Mouse (Mus musculus): ENCODE measurements around the gene Gm4450. TPM values are rescaled to one million over a fixed set of nuclear protein-coding genes. Genes with fewer than 3 reads are reported as not detected.

Gm4450 gene
- polyA plus RNA-seq, 1 experiment, result not detected

- Histone ChIP-seq H3K27me3 (ENCODE audit: control insufficient read depth, insufficient read depth, low read length, poor library complexity, severe bottlenecking) (peaks cover 8% of the 10 kb centered on the region; the same call in 1 of the 2 replicates), H3K4me3 (ENCODE audit: low read depth, low read length) (peak overlapping the region; percentile 76), H3K9ac (ENCODE audit: low read depth, poor library complexity, severe bottlenecking) (peak overlapping the region; percentile 54), H3K27ac (ENCODE audit: insufficient read depth, low read length) (no peak overlapping the region), H3K36me3 (ENCODE audit: control insufficient read depth, insufficient read depth, low read length, poor library complexity, severe bottlenecking) (no peaks in the 10 kb centered on the region), H3K4me1 (ENCODE audit: control insufficient read depth, insufficient read depth, low read length) (no peaks in the 10 kb centered on the region), H3K9me3 (replicated peaks; ENCODE audit: control insufficient read depth, insufficient read depth, low read length, poor library complexity, severe bottlenecking) (no peaks in the 10 kb centered on the region)
- no peak for TF ChIP-seq EP300 (IDR thresholded peaks at IDR 0.05; ENCODE audit: insufficient read depth, low read depth, low read length)
- peak; percentile 42 for TF ChIP-seq POLR2A (IDR thresholded peaks at IDR 0.05; ENCODE audit: insufficient read depth, low read length)
- no peak for TF ChIP-seq CTCF (IDR thresholded peaks at IDR 0.05; ENCODE audit: low read depth, low read length)
Observed at GRCm38 (mm10) chr3:98427600-98428448, 29.1 kb downstream of the Gm4450 start.

- peak overlapping the region; percentile 76 for H3K4me3 ChIP-seq (ENCODE audit: low read depth, low read length)
Observed at GRCm38 (mm10) chr3:98427260-98427599, 29.7 kb downstream of the Gm4450 start.

GRCm38 (mm10) chr3:98426749-98427148, 30.2 kb downstream of the Gm4450 start:
- no peaks in the 10 kb centered on the region for H3K9me3 ChIP-seq (replicated peaks; ENCODE audit: control insufficient read depth, insufficient read depth, low read length, poor library complexity, severe bottlenecking)
- no peak overlapping the region for H3K27ac ChIP-seq (ENCODE audit: insufficient read depth, low read length)
- H3K36me3 ChIP-seq (ENCODE audit: control insufficient read depth, insufficient read depth, low read length, poor library complexity, severe bottlenecking), result no peaks in the 10 kb centered on the region
- peaks cover 8% of the 10 kb centered on the region; the same call in 1 of the 2 replicates for H3K27me3 ChIP-seq (ENCODE audit: control insufficient read depth, insufficient read depth, low read length, poor library complexity, severe bottlenecking)
- H3K4me3 ChIP-seq (ENCODE audit: low read depth, low read length), result peak overlapping the region; percentile 76; the same call in 1 of the 2 replicates
- H3K9ac ChIP-seq (ENCODE audit: low read depth, poor library complexity, severe bottlenecking), result no peak overlapping the region
- TF ChIP-seq POLR2A (IDR thresholded peaks at IDR 0.05; ENCODE audit: insufficient read depth, low read length) (no peak), EP300 (IDR thresholded peaks at IDR 0.05; ENCODE audit: insufficient read depth, low read depth, low read length) (no peak), CTCF (IDR thresholded peaks at IDR 0.05; ENCODE audit: low read depth, low read length) (no peak)
- H3K4me1 ChIP-seq (ENCODE audit: control insufficient read depth, insufficient read depth, low read length), result no peaks in the 10 kb centered on the region

More at GRCm38 (mm10) chr3:98427260-98427599, 29.7 kb downstream of the Gm4450 start:
- no peaks in the 10 kb centered on the region for H3K36me3 ChIP-seq (ENCODE audit: control insufficient read depth, insufficient read depth, low read length, poor library complexity, severe bottlenecking)
- TF ChIP-seq CTCF (IDR thresholded peaks at IDR 0.05; ENCODE audit: low read depth, low read length) (no peak), POLR2A (IDR thresholded peaks at IDR 0.05; ENCODE audit: insufficient read depth, low read length) (no peak)
- no peak overlapping the region for H3K9ac ChIP-seq (ENCODE audit: low read depth, poor library complexity, severe bottlenecking)
- no peak overlapping the region for H3K27ac ChIP-seq (ENCODE audit: insufficient read depth, low read length)
- no peaks in the 10 kb centered on the region for H3K9me3 ChIP-seq (replicated peaks; ENCODE audit: control insufficient read depth, insufficient read depth, low read length, poor library complexity, severe bottlenecking)
- no peaks in the 10 kb centered on the region for H3K4me1 ChIP-seq (ENCODE audit: control insufficient read depth, insufficient read depth, low read length)
- H3K27me3 ChIP-seq (ENCODE audit: control insufficient read depth, insufficient read depth, low read length, poor library complexity, severe bottlenecking), result peaks cover 8% of the 10 kb centered on the region; the same call in 1 of the 2 replicates

- TF ChIP-seq CTCF (IDR thresholded peaks at IDR 0.05; ENCODE audit: low read depth, low read length), result no peak
- no peak for TF ChIP-seq EP300 (IDR thresholded peaks at IDR 0.05; ENCODE audit: insufficient read depth, low read depth, low read length)
- TF ChIP-seq POLR2A (IDR thresholded peaks at IDR 0.05; ENCODE audit: insufficient read depth, low read length), result no peak
- Histone ChIP-seq H3K9ac (ENCODE audit: low read depth, poor library complexity, severe bottlenecking) (no peak overlapping the region), H3K4me1 (ENCODE audit: control insufficient read depth, insufficient read depth, low read length) (no peaks in the 10 kb centered on the region), H3K27ac (ENCODE audit: insufficient read depth, low read length) (no peak overlapping the region), H3K4me3 (ENCODE audit: low read depth, low read length) (no peak overlapping the region), H3K9me3 (replicated peaks; ENCODE audit: control insufficient read depth, insufficient read depth, low read length, poor library complexity, severe bottlenecking) (no peaks in the 10 kb centered on the region), H3K27me3 (ENCODE audit: control insufficient read depth, insufficient read depth, low read length, poor library complexity, severe bottlenecking) (no peaks in the 10 kb centered on the region), H3K36me3 (ENCODE audit: control insufficient read depth, insufficient read depth, low read length, poor library complexity, severe bottlenecking) (no peaks in the 10 kb centered on the region)
Observed at GRCm38 (mm10) chr3:98422926-98423325, 34.0 kb downstream of the Gm4450 start.

GRCm38 (mm10) chr3:98419786-98420070, 37.2 kb downstream of the Gm4450 start:
- Histone ChIP-seq H3K9ac (ENCODE audit: low read depth, poor library complexity, severe bottlenecking) (no peak overlapping the region), H3K36me3 (ENCODE audit: control insufficient read depth, insufficient read depth, low read length, poor library complexity, severe bottlenecking) (no peaks in the 10 kb centered on the region), H3K4me3 (ENCODE audit: low read depth, low read length) (no peak overlapping the region), H3K4me1 (ENCODE audit: control insufficient read depth, insufficient read depth, low read length) (no peaks in the 10 kb centered on the region), H3K9me3 (replicated peaks; ENCODE audit: control insufficient read depth, insufficient read depth, low read length, poor library complexity, severe bottlenecking) (no peaks in the 10 kb centered on the region), H3K27me3 (ENCODE audit: control insufficient read depth, insufficient read depth, low read length, poor library complexity, severe bottlenecking) (no peaks in the 10 kb centered on the region), H3K27ac (ENCODE audit: insufficient read depth, low read length) (no peak overlapping the region)
- TF ChIP-seq CTCF (IDR thresholded peaks at IDR 0.05; ENCODE audit: low read depth, low read length) (no peak), POLR2A (IDR thresholded peaks at IDR 0.05; ENCODE audit: insufficient read depth, low read length) (no peak), EP300 (IDR thresholded peaks at IDR 0.05; ENCODE audit: insufficient read depth, low read depth, low read length) (no peak)

GRCm38 (mm10) chr3:98418991-98419785, 37.7 kb downstream of the Gm4450 start:
- Histone ChIP-seq H3K4me1 (ENCODE audit: control insufficient read depth, insufficient read depth, low read length) (no peaks in the 10 kb centered on the region), H3K27me3 (ENCODE audit: control insufficient read depth, insufficient read depth, low read length, poor library complexity, severe bottlenecking) (no peaks in the 10 kb centered on the region), H3K4me3 (ENCODE audit: low read depth, low read length) (no peak overlapping the region), H3K9me3 (replicated peaks; ENCODE audit: control insufficient read depth, insufficient read depth, low read length, poor library complexity, severe bottlenecking) (no peaks in the 10 kb centered on the region), H3K9ac (ENCODE audit: low read depth, poor library complexity, severe bottlenecking) (no peak overlapping the region), H3K36me3 (ENCODE audit: control insufficient read depth, insufficient read depth, low read length, poor library complexity, severe bottlenecking) (no peaks in the 10 kb centered on the region), H3K27ac (ENCODE audit: insufficient read depth, low read length) (no peak overlapping the region)
- TF ChIP-seq CTCF (IDR thresholded peaks at IDR 0.05; ENCODE audit: low read depth, low read length), result no peak
- TF ChIP-seq EP300 (IDR thresholded peaks at IDR 0.05; ENCODE audit: insufficient read depth, low read depth, low read length), result no peak
- no peak for TF ChIP-seq POLR2A (IDR thresholded peaks at IDR 0.05; ENCODE audit: insufficient read depth, low read length)
